Mouse (Mus musculus): ENCODE measurements around the gene 2410137M14Rik. TPM values are rescaled to one million over a fixed set of nuclear protein-coding genes. Genes with fewer than 3 reads are reported as not detected.

Gene 2410137M14Rik
- polyA plus RNA-seq, 1 experiment from 2014 or later = not detected

GRCm38 (mm10) chr17:36931130-36931529, 49.9 kb downstream of the 2410137M14Rik start:
- H3K4me1 ChIP-seq (ENCODE audit: control insufficient read depth, insufficient read depth, low read length) = no peaks in the 10 kb centered on the region
- no peak for DNase-seq (ENCODE audit: low spot score)
- no peak overlapping the region for H3K4me3 ChIP-seq (ENCODE audit: low read depth, low read length)
- 88% methylated on average over 4 of the region's 4 CpGs for WGBS
- no peak overlapping the region for H3K9ac ChIP-seq (ENCODE audit: low read length)
- H3K36me3 ChIP-seq (ENCODE audit: control insufficient read depth, insufficient read depth, low read length) = no peaks in the 10 kb centered on the region
- no peak for ATAC-seq
- H3K4me2 ChIP-seq (ENCODE audit: low read length) = no peak overlapping the region
- H3K27ac ChIP-seq (ENCODE audit: low read depth, low read length) = no peak overlapping the region
- no peaks in the 10 kb centered on the region for H3K27me3 ChIP-seq (replicated peaks; ENCODE audit: control insufficient read depth, insufficient read depth, low read length)
- no peaks in the 10 kb centered on the region for H3K9me3 ChIP-seq (replicated peaks; ENCODE audit: control insufficient read depth, low read length)

GRCm38 (mm10) chr17:36930233-36930632, 50.8 kb downstream of the 2410137M14Rik start:
- no peaks in the 10 kb centered on the region for H3K36me3 ChIP-seq (ENCODE audit: control insufficient read depth, insufficient read depth, low read length)
- H3K9me3 ChIP-seq (replicated peaks; ENCODE audit: control insufficient read depth, low read length) = no peaks in the 10 kb centered on the region
- ATAC-seq (no peak), DNase-seq (ENCODE audit: low spot score) (no peak)
- H3K27ac ChIP-seq (ENCODE audit: low read depth, low read length) = no peak overlapping the region
- H3K9ac ChIP-seq (ENCODE audit: low read length) = no peak overlapping the region
- no peak overlapping the region for H3K4me2 ChIP-seq (ENCODE audit: low read length)
- H3K27me3 ChIP-seq (replicated peaks; ENCODE audit: control insufficient read depth, insufficient read depth, low read length) = no peaks in the 10 kb centered on the region
- H3K4me1 ChIP-seq (ENCODE audit: control insufficient read depth, insufficient read depth, low read length) = no peaks in the 10 kb centered on the region
- 83% methylated on average over 6 of the region's 6 CpGs for WGBS
- H3K4me3 ChIP-seq (ENCODE audit: low read depth, low read length) = no peak overlapping the region

- WGBS = 79% methylated on average over 12 of the region's 12 CpGs
- ATAC-seq (no peak), DNase-seq (ENCODE audit: low spot score) (no peak)
- Histone ChIP-seq H3K4me2 (ENCODE audit: low read length) (no peak overlapping the region), H3K27me3 (replicated peaks; ENCODE audit: control insufficient read depth, insufficient read depth, low read length) (no peaks in the 10 kb centered on the region), H3K4me3 (ENCODE audit: low read depth, low read length) (no peak overlapping the region), H3K27ac (ENCODE audit: low read depth, low read length) (no peak overlapping the region), H3K4me1 (ENCODE audit: control insufficient read depth, insufficient read depth, low read length) (no peaks in the 10 kb centered on the region), H3K9me3 (replicated peaks; ENCODE audit: control insufficient read depth, low read length) (no peaks in the 10 kb centered on the region), H3K9ac (ENCODE audit: low read length) (no peak overlapping the region), H3K36me3 (ENCODE audit: control insufficient read depth, insufficient read depth, low read length) (no peaks in the 10 kb centered on the region)
These were observed 51.7 kb downstream of the 2410137M14Rik start for GRCm38 (mm10) chr17:36929236-36929932.

Other genes starting within 250 kb of the 2410137M14Rik start
- gene H2-M10.5, start 208.3 kb downstream of the 2410137M14Rik start, polyA plus RNA-seq (2014; fragmentation: Nextera tagmentation; extraction: Ambion mirVana) = not detected in 2 replicates
- gene H2-M10.6, start 169.1 kb downstream of the 2410137M14Rik start, polyA plus RNA-seq (2014; fragmentation: Nextera tagmentation; extraction: Ambion mirVana) = not detected in 2 replicates
- 21.7 and 23.3 TPM in 2 replicates for gene Trim26, start 144.1 kb downstream of the 2410137M14Rik start, polyA plus RNA-seq (2014; fragmentation: Nextera tagmentation; extraction: Ambion mirVana)
- 0.48 and 0.49 TPM in 2 replicates for gene Trim15, start 114.0 kb downstream of the 2410137M14Rik start, polyA plus RNA-seq (2014; fragmentation: Nextera tagmentation; extraction: Ambion mirVana)
- gene Trim10, start 111.7 kb downstream of the 2410137M14Rik start, polyA plus RNA-seq (2014; fragmentation: Nextera tagmentation; extraction: Ambion mirVana) = 1.1 and 2.1 TPM in 2 replicates
- gene Trim40, start 91.1 kb downstream of the 2410137M14Rik start, polyA plus RNA-seq (2014; fragmentation: Nextera tagmentation; extraction: Ambion mirVana) = not detected in 2 replicates
- gene Trim31, start 83.1 kb downstream of the 2410137M14Rik start, polyA plus RNA-seq (2014; fragmentation: Nextera tagmentation; extraction: Ambion mirVana) = not detected in 2 replicates
- 0.24 and 0.75 TPM in 2 replicates for gene Rnf39, start 38.3 kb downstream of the 2410137M14Rik start, polyA plus RNA-seq (2014; fragmentation: Nextera tagmentation; extraction: Ambion mirVana)
- gene Ppp1r11, start 29.5 kb downstream of the 2410137M14Rik start, polyA plus RNA-seq (2014; fragmentation: Nextera tagmentation; extraction: Ambion mirVana) = 188 and 228 TPM in 2 replicates
- gene Znrd1, start 22.7 kb downstream of the 2410137M14Rik start, polyA plus RNA-seq (2014; fragmentation: Nextera tagmentation; extraction: Ambion mirVana) = 78.3 and 87.9 TPM in 2 replicates
- gene Znrd1as, start 22.6 kb downstream of the 2410137M14Rik start, polyA plus RNA-seq (2014; fragmentation: Nextera tagmentation; extraction: Ambion mirVana) = 5.5 and 6.3 TPM in 2 replicates
- gene H2-M5, start 8.3 kb upstream of the 2410137M14Rik start, polyA plus RNA-seq (2014; fragmentation: Nextera tagmentation; extraction: Ambion mirVana) = 0.77 and 1.0 TPM in 2 replicates
- gene Zfp57, start 19.9 kb upstream of the 2410137M14Rik start, polyA plus RNA-seq (2014; fragmentation: Nextera tagmentation; extraction: Ambion mirVana) = 199 and 268 TPM in 2 replicates
- 0.98 and 1.4 TPM in 2 replicates for gene Mog, start 42.2 kb upstream of the 2410137M14Rik start, polyA plus RNA-seq (2014; fragmentation: Nextera tagmentation; extraction: Ambion mirVana)
- 53.4 and 60.5 TPM in 2 replicates for gene Gabbr1, start 64.7 kb upstream of the 2410137M14Rik start, polyA plus RNA-seq (2014; fragmentation: Nextera tagmentation; extraction: Ambion mirVana)
- gene Olfr90, start 107.3 kb upstream of the 2410137M14Rik start, polyA plus RNA-seq (2014; fragmentation: Nextera tagmentation; extraction: Ambion mirVana) = not detected in 2 replicates
- gene Olfr91, start 117.0 kb upstream of the 2410137M14Rik start, polyA plus RNA-seq (2014; fragmentation: Nextera tagmentation; extraction: Ambion mirVana) = not detected in 2 replicates
- not detected in 2 replicates for gene Olfr92, start 138.9 kb upstream of the 2410137M14Rik start, polyA plus RNA-seq (2014; fragmentation: Nextera tagmentation; extraction: Ambion mirVana)
- gene Olfr93, start 180.3 kb upstream of the 2410137M14Rik start, polyA plus RNA-seq (2014; fragmentation: Nextera tagmentation; extraction: Ambion mirVana) = not detected in 2 replicates
- not detected in 2 replicates for gene Ubd, start 212.7 kb upstream of the 2410137M14Rik start, polyA plus RNA-seq (2014; fragmentation: Nextera tagmentation; extraction: Ambion mirVana)
- not detected in 2 replicates for gene Olfr94, start 219.8 kb upstream of the 2410137M14Rik start, polyA plus RNA-seq (2014; fragmentation: Nextera tagmentation; extraction: Ambion mirVana)
- gene Olfr95, start 231.9 kb upstream of the 2410137M14Rik start, polyA plus RNA-seq (2014; fragmentation: Nextera tagmentation; extraction: Ambion mirVana) = not detected in 2 replicates
- gene Olfr96, start 238.9 kb upstream of the 2410137M14Rik start, polyA plus RNA-seq (2014; fragmentation: Nextera tagmentation; extraction: Ambion mirVana) = not detected in 2 replicates

Data from forebrain, embryonic 14.5 days (tissue).